Mouse (Mus musculus) ES-E14 (cell line): ENCODE data around the gene Esrrg. TPM values are rescaled to one million over a fixed set of nuclear protein-coding genes. Genes with fewer than 3 reads are reported as not detected.

Experiments used
- DNase-seq: peaks from one replicate; pipeline ENCODE4 v3.0.0-alpha.2; 2013; ENCODE audit warnings: low read depth, low spot score
- H3K27ac ChIP-seq: 2 replicates; pipeline ENCODE4 v1.5.1; 2012; ENCODE audit warnings: low read depth, mild to moderate bottlenecking, low read length, moderate library complexity, mixed read lengths; ENCODE audit not compliant: poor library complexity, insufficient read depth, severe bottlenecking
- H3K36me3 ChIP-seq: 2 replicates; pipeline ENCODE4 v1.6.1; 2012; ENCODE audit warnings: mild to moderate bottlenecking, low read length, moderate library complexity, mixed read lengths; ENCODE audit not compliant: control insufficient read depth, poor library complexity, insufficient read depth, severe bottlenecking
- H3K4me1 ChIP-seq, 2 experiments: fragments of 150-350 bp in 1 of 2; sonication (generic) in 1 of 2; 2 replicates each; pipeline ENCODE4 v1.6.1; 2012; ENCODE audit warnings: low read length in 2 of 2, mild to moderate bottlenecking in 1 of 2, mixed read lengths in 1 of 2; ENCODE audit not compliant: control insufficient read depth in 2 of 2, insufficient read depth in 2 of 2, poor library complexity in 1 of 2
- H3K4me3 ChIP-seq, 2 experiments: fragments of 150-350 bp in 1 of 2; sonication (generic) in 1 of 2; 2 replicates each; pipeline ENCODE4 v1.5.1; 2012; ENCODE audit warnings: low read length in 2 of 2, low read depth in 1 of 2, mild to moderate bottlenecking in 1 of 2, mixed read lengths in 1 of 2; ENCODE audit not compliant: insufficient read depth in 1 of 2, poor library complexity in 1 of 2, severe bottlenecking in 1 of 2
- H3K9ac ChIP-seq: 2 replicates; pipeline ENCODE4 v1.6.1; 2012; ENCODE audit warnings: low read depth, mild to moderate bottlenecking, low read length, mixed read lengths; ENCODE audit not compliant: poor library complexity, insufficient read depth, severe bottlenecking
- H3K9me3 ChIP-seq: fragments of 150-350 bp; sonication (generic); 2 replicates; pipeline ENCODE4 v1.6.1; 2012; ENCODE audit warnings: low read depth, mild to moderate bottlenecking, low read length; ENCODE audit not compliant: control insufficient read depth, insufficient read depth
- CHD2 ChIP-seq: IDR thresholded peaks from 2 replicates; pipeline ENCODE4 v1.6.1; 2014; ENCODE audit warnings: mild to moderate bottlenecking, low read depth, low read length, inconsistent platforms
- HCFC1 ChIP-seq: IDR thresholded peaks from 2 replicates; pipeline ENCODE4 v1.6.1; 2012; ENCODE audit warnings: low read length, inconsistent platforms, borderline replicate concordance; ENCODE audit not compliant: insufficient read depth
- MAFK ChIP-seq: IDR thresholded peaks from 2 replicates; pipeline ENCODE4 v1.6.1; 2014; ENCODE audit warnings: mild to moderate bottlenecking, low read depth, low read length, inconsistent platforms; ENCODE audit not compliant: insufficient read depth
- ZC3H11A ChIP-seq: IDR thresholded peaks from 2 replicates; pipeline ENCODE4 v1.6.1; 2012; ENCODE audit warnings: low read depth, mild to moderate bottlenecking, inconsistent platforms, low read length, borderline replicate concordance
- ZNF384 ChIP-seq: IDR thresholded peaks from 2 replicates; pipeline ENCODE4 v1.6.1; 2012; ENCODE audit warnings: low read depth, low read length, inconsistent platforms
- in situ Hi-C, 2 experiments: fragments of 600-800 bp; cut with MboI; formaldehyde crosslinking; loops; one replicate each; pipeline ENCODE4 v1.15.1; 2025; ENCODE audit warnings: low sequenced_read_pairs in 2 of 2, inconsistent platforms in 1 of 2; ENCODE audit not compliant: unreplicated experiment in 2 of 2
- total RNA-seq: library from RNA; depleted of rRNA; stranded (reverse); fragments of 300-350 nt; gene quantifications from 2 replicates; pipeline ENCODE4 v1.2.3, GENCODE M21; 2012

The Esrrg gene
- total RNA-seq, 1 experiment, result 0.09 TPM

DNA sequence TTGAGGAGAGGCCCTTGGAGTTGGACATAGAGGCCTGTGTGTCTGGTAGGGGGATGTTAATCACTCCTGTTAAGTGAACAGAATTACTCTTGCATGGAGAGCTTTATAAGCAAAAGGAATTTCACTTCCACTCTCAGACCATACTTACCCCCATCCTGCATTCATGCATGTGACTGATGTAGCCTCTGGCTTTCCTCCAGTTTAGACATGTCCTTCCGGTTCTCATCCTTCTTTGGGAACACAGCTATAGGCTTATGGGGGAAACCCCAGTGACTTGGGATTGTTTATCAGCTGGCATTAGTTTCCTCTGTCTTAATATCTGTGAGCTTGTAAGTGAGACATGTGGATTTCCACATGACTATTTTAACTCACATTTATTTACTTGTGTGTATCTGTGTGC, 217.5 kb downstream of the Esrrg start:
- TF ChIP-seq ZC3H11A (no peak), HCFC1 (no peak), ZNF384 (no peak), MAFK (no peak), CHD2 (no peak)
- H3K27ac ChIP-seq, result no peak overlapping the region
- DNase-seq, result no peak

DNA sequence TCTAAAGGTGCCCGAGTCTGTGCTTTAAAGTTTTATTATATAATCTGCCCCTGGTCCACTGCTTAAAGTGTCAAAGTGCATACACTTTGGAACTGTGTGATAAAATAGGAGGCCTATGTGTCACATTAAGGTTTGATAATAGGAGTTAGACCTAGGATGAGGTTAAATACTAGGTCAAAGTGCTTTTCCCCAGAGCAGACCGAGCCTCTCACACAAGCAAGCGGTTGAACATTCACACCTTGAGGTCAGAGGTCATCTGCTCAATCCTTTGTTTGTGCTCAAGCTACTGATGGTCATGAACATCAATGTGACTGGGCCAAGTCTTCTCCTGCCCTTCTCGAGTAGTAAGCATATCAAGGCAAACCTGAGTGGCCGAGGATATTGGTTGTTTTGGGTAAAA, 218.3 kb downstream of the Esrrg start:
- Histone ChIP-seq H3K27ac (no peak overlapping the region), H3K36me3 (no peaks in the 10 kb centered on the region), H3K4me1 (no peaks in the 10 kb centered on the region), H3K9ac (no peak overlapping the region), H3K4me3 (no peak overlapping the region), H3K9me3 (no peaks in the 10 kb centered on the region)
- no peak for DNase-seq
- in situ Hi-C loops, result no loop called here
- TF ChIP-seq ZNF384 (no peak), MAFK (no peak), HCFC1 (no peak), CHD2 (no peak), ZC3H11A (no peak)

More for the DNA sequence above, 217.5 kb downstream of the Esrrg start:
- no peaks in the 10 kb centered on the region for H3K9me3 ChIP-seq
- H3K4me3 ChIP-seq, result no peak overlapping the region
- in situ Hi-C loops, result no loop called here
- H3K4me1 ChIP-seq, result no peaks in the 10 kb centered on the region
- H3K9ac ChIP-seq, result no peak overlapping the region
- no peaks in the 10 kb centered on the region for H3K36me3 ChIP-seq

DNA sequence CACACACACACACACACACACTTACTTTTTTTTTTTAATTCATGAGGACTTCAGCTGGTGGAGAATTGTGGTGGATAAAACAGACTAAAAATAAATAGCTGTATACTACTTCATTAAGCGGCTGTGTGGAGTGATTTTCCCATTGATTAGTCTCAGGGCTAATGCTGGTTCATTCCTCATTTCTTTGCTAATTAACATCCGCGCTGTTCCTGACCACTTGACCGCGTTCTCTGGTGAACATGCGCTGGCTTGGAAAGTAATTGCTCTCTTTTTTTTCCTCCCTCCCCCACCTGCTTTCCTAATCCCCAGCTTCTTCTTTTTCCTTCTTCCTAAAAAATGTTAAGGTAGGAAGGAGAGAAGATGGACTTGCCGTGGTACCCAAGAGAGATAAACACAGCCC, 222.3 kb downstream of the Esrrg start:
- Histone ChIP-seq H3K9me3 (no peaks in the 10 kb centered on the region), H3K4me3 (no peak overlapping the region), H3K36me3 (no peaks in the 10 kb centered on the region), H3K27ac (no peak overlapping the region), H3K4me1 (no peaks in the 10 kb centered on the region), H3K9ac (no peak overlapping the region)
- TF ChIP-seq MAFK (no peak), ZNF384 (no peak), ZC3H11A (no peak), CHD2 (no peak), HCFC1 (no peak)
- in situ Hi-C loops, result no loop called here
- DNase-seq, result no peak

DNA sequence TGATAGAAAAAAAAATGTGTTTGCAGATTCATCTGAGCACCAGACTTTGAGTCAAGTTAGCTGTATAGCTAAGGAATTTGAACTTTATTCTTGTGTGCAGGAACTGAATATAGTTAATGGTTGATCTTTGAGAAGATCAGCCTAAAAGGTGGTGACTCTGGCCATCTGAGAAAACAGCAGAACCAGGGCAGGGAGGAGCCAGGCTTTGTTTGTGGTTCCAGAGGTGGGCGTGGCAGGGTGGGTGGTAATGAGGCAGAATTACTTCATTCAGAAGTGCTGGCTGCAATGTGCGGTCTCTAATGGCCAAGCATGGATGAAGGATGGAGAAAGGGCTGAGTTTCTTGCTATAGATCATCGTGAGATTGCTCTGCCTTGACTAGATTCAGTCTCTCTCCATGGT, 224.3 kb downstream of the Esrrg start:
- in situ Hi-C loops, result no loop called here
- Histone ChIP-seq H3K36me3 (no peaks in the 10 kb centered on the region), H3K9ac (no peak overlapping the region), H3K4me3 (no peak overlapping the region), H3K9me3 (no peaks in the 10 kb centered on the region), H3K4me1 (no peaks in the 10 kb centered on the region), H3K27ac (no peak overlapping the region)
- TF ChIP-seq HCFC1, result no peak
- TF ChIP-seq MAFK, result no peak
- TF ChIP-seq ZNF384, result no peak
- no peak for TF ChIP-seq ZC3H11A
- TF ChIP-seq CHD2, result no peak
- DNase-seq, result no peak

DNA sequence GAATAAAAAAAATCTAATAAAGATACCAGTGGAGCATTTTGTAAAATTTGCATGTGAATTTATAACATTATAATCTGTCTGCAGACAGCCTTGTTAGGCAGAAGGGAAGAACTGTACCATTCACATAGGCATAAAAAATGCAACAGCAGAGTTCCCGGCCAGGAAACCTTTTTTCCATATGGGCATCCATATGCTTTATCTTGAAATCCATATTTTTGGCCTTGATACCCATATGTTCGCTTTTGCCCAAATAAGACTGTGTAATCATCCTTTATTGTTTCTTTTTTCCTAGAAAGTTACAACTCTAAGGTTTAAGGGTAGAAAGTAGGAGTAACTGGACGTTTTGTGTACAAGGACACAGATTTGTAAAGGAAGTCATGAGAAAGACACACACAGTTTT, 226.0 kb downstream of the Esrrg start:
- Histone ChIP-seq H3K27ac (no peak overlapping the region), H3K9me3 (no peaks in the 10 kb centered on the region), H3K36me3 (no peaks in the 10 kb centered on the region), H3K9ac (no peak overlapping the region), H3K4me3 (no peak overlapping the region), H3K4me1 (no peaks in the 10 kb centered on the region)
- in situ Hi-C loops, result no loop called here
- DNase-seq, result no peak
- no peak for TF ChIP-seq ZNF384
- no peak for TF ChIP-seq ZC3H11A
- TF ChIP-seq MAFK, result no peak
- TF ChIP-seq CHD2, result no peak
- no peak for TF ChIP-seq HCFC1
